Mouse (Mus musculus) erythroid progenitor cell, adult 5-6 weeks (primary cell): Measurements from ENCODE around the gene Hsp90aa1. TPM values are rescaled to one million over a fixed set of nuclear protein-coding genes. Genes with fewer than 3 reads are reported as not detected.
"Not testable (repeated sequence)": the region's sequence is repeated elsewhere in the genome, so short reads cannot be mapped to it uniquely, and the experiment has no call there.

ENCODE experiments used
- ATAC-seq: replicated peaks from 2 replicates; pipeline ENCODE4 v1.8.0; 2016; ENCODE audit warnings: moderate number of reproducible peaks, mild to moderate bottlenecking, moderate TSS enrichment, inconsistent platforms; ENCODE audit not compliant: poor library complexity, low FRiP score, severe bottlenecking
- total RNA-seq, 2 experiments: library from RNA; stranded (forward) in 1 of 2; stranded (reverse) in 1 of 2; fragments of 150-400 nt in 1 of 2; fragments of 186-747, 209-891 nt in 1 of 2; gene quantifications; 2 replicates each; pipeline versions ENCODE4 v1.2.3 to v1.2.4; 2015 to 2017; ENCODE audit warnings: low replicate concordance in 2 of 2

The Hsp90aa1 gene
- total RNA-seq (2015; ENCODE audit: low replicate concordance): 338 and 340 TPM in 2 replicates
- 564 and 616 TPM in 2 replicates for total RNA-seq (2017; ENCODE audit: low replicate concordance)

DNA sequence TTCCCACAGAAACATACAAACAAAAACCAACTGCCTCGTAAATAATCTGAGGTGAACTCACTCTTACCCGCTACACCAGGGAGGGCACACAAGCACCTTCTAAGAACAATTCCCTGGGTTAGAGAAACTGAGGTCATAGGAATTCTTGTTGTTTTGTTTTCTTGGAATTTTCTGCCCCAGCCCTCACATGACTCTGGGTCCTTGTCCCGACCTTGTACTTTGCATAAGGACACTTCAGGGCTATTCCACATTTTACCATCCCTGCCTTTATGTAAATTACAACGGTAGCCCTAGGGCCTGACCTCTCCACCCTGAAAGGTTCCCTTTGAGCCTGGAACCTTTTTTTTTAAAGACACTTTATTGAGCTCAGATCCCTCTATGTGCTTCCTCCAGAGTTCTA lies at the start of gene Hsp90aa1:
Gene Hsp90aa1, minus strand, starts transcription at position 173 of the 400 bp plus-strand sequence.
- ATAC-seq: no peak

DNA sequence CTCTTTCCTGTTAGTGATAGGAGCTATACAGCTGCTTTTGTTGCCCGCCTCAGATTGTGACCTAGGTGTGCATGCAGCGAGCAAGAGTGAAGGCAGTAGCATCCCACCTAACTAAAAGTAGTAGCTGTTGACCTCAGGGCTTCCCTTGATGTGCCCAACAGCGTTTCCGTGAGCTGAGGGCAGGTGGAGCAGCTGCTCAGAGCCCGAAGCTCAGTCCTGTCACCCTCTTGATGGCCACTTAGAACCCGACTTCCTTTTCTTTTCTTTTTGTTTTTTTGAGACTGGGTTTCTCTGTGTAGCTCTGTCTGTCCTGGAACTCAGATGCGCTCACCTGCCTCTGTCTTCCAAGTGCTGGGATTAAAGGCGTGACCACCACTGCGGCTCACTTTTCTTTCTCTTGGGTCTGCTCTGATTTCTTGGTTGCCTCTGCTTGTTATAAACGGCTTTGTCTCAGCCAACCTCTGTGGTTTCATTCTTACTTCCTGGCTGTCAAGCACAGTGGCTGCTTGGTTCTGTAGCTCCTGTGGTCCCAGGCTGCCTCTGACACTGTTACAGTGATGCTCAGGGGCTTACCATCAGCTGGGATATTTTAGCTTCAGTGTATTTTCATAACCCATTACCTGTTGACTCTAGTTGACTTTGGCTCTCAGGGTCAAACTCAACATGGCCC lies 48.4 kb upstream of the Hsp90aa1 start:
- no peak for ATAC-seq

DNA sequence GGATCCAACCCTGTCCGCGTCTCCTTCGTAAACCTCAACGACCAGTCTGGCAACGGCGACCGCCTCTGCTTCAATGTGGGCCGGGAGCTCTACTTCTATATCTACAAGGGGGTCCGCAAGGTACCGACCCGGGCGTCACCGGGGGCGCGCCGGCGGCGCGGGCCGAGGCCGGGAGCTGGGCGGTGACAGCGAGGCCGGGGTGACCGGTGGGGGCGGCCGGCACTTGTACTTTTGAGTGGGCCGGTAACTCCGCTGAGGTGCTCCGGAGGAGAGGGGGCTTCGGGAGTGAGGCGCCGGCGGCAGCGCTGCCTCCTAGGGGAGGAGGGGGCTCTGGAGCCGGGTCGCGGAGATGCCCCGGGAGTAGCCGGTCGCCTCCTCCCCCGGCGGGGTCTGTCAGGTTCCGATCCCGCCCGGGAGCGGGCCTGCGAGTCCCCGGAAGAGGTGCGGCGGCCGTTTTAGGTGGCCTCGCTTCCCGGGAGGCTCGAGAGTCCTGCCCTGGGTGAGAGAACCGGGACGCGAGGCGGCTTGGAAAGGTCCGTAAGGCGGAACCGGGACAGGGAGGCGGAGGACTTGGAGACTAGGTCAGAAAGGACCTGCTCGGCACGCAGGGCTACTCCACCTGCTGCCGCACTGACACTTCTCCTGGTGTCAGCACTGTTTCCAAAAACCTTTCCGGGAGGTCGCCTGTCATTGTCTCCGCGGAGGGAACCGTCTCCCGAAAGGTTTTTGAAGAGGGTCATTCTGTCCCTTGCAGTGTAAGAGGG lies 35.8 kb upstream of the Hsp90aa1 start:
- peak; percentile 47 for ATAC-seq

DNA sequence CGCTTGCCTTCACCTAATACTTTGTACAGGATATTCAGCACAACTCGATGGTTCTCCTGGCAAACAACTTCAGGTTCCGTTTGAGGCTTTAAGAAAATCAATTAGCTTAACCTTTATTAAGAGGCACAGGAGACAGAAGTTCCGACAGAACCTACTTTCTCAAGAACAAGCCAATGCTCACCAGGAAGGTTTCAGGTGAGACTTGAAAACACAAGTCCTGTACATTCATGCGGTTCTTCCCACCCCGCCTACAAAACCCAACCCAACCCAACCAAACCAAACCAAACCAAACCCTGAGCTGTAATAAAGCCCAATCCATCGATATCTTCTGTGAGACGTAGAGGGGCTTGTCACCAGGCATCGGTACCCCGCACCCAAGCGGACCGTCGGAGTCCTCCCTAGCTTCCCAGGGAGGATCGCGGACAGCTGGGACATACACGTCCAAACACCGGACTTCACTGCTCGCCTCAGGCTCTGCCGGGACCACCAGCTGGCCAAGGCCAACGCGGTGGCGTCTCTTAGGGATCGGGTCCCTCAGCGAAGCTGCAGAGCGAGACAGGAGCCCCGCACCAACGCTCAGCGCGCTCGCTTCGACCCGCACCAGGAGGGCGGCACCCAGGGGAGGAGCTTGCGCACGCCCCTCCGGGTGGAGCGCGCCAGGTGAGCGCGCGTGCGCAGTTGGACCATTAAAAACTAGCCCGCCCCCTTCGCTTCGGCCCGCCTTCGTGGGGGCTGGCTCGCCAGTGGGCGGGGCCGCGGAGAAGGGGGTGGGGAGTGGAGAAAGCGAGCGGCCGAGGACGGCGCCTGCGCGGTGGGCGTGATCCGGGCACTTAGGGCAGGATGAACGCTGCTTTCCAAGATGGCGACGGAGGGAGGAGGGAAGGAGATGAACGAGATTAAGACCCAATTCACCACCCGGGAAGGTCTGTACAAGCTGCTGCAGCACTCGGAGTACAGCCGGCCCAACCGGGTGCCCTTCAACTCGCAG lies 34.9 kb upstream of the Hsp90aa1 start, which contains the start of gene Wdr20:
Gene Wdr20, plus strand, starts transcription at position 775 of the 988 bp plus-strand sequence.
- peak; percentile 92 for ATAC-seq

DNA sequence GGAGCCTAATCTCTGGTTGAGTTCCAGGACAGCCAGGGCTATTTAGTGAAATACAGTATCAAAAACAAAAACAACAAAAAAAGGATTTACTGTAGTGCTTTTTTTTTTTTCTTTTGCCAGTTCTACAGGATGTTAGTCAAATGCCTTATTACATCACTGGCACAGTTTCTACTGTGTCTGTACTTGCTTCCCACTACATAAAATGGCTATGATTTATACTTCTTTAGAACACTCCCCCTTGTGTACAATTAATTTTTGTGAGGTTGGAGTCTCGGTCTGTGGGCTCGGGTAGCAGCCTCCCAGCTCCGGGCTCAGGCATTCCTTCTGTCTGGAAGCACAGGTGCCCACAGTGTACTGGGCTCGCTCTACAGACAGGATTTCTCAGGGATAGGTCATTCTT lies 34.1 kb upstream of the Hsp90aa1 start:
- ATAC-seq: no peak

DNA sequence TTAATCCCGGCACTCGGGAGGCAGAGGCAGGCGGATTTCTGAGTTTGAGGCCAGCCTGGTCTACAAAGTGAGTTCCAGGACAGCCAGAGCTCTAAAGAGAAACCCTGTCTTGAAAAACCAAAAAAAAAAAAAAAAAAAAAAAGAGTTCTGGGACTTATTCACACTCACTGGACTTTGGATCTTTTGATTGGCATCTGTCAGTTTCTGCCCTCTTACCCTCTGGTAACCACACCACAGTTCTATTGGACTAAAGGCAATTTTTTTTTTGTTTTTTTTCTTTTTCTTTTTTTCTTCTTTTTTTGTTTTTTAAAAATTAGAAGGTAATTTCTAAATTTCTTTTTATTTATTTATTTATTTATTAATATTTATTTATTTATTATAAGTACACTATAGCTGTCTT lies 30.7 kb upstream of the Hsp90aa1 start:
- ATAC-seq: not testable (repeated sequence)

DNA sequence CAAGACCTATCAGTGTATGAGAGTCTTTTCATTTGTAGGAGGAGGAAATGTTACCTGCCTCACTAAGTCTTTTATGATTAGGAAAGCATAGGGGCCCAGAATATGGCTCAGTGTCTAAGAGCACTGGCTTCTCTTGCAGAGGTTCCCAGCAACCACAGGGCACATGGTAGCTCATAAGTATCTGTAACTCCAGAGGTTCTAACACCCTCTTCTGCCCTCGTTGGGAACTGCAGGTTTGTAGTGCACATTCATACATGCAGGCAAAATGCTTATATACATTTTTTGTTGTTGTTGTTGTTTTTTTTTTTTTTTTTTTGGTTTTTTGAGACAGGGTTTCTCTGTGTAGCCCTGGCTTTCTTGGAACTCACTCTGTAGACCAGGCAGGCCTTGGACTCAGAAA lies 23.9 kb upstream of the Hsp90aa1 start:
- ATAC-seq: no peak

DNA sequence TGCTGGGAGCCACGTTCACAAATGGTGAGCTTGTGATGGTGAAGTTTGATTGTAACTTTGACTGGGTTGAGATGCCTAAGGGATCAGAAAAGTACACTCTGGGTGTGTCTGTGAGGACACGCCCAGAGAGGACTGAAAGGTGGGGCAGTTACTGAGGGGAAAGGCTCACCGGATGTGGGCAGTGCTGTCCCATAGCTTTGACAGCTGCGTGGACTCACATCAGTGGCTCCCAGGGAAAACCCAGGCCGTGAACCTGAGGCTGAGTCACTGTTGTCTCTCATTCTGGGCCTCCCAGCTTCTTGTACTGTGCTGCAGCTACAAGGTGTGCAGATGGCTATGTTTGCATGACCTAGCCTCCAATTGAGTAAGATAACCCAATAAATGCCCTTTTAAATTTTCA lies 23.0 kb upstream of the Hsp90aa1 start:
- ATAC-seq: 0 out of 2 replicates have a peak, but pooled peaks have one; percentile 52

DNA sequence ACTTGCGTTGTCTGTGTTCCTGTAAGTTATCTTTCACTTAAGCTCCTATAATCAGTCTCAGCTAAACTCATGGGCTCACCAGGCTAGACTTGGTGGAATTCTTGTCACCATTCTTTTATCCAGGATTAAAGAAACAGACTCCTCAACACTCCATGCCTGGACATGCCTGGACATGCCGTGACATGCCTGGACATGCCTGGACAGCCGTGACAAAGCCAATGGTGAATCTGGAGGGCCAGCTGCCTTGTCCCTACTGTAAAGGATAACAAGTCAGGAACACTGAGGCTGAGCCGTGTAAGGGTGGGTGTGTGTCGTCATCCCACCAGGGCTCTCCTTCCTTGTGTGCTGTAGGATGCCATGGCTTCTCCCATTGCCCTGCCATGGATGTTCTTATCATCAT lies 22.5 kb upstream of the Hsp90aa1 start:
- ATAC-seq: no peak

DNA sequence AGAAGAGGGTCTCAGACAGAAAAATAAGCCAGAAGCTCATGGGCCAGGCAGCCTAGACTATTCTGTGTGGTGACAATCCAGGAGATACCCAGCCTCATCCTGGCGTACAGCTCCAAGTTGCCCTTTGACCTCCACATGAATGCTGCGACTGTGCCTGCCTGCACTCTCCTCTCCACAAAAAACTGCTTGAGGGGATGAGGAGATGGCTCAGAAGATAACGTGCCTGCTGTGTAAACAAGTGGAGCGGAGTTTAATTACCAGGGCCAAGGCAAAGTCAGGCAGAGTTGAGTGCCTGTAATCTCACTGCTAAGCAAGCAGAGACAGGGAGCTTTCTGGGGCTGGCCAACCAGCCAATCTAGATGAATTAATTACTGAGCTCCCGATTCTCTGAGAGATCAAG lies 13.5 kb upstream of the Hsp90aa1 start:
- no peak for ATAC-seq

DNA sequence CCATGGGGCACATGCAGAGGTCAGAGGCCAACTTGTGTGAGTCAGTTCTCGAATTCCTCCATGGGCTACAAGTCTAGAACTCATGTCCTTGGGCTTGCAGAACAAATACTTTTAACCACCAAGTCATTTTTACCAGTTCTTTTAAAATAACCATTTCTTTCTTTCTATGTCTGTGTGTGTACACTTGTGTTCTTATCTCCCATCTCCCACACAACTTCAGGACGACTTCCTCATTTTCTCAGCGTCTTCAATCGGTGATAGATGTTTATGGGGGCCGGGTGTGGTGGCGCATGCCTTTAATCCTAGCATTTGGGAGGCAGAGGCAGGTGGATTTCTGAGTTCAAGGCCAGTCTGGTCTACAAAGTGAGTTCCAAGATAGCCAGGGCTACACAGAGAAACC lies 11.7 kb upstream of the Hsp90aa1 start:
- ATAC-seq: no peak

DNA sequence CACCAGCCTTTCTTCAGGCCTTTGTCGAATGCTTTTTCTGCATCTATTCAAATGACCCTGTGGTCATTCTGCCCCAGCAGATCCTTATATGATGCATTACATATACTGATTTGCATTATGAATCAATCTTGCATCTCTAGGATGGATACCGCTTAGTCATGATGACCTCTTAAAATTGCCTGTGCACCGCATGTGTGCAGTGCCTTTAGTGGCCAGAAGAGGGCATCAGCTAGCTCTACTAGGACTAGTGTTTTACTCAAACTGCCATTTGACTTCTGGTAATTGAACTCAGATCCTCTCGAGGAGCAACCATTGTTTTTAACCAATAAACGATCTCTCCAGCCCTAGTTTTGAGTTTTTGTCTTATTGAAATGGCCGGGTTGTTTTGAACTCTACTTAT lies 11.3 kb upstream of the Hsp90aa1 start:
- ATAC-seq: peak; percentile 52; the same call in 1 of the 2 replicates

DNA sequence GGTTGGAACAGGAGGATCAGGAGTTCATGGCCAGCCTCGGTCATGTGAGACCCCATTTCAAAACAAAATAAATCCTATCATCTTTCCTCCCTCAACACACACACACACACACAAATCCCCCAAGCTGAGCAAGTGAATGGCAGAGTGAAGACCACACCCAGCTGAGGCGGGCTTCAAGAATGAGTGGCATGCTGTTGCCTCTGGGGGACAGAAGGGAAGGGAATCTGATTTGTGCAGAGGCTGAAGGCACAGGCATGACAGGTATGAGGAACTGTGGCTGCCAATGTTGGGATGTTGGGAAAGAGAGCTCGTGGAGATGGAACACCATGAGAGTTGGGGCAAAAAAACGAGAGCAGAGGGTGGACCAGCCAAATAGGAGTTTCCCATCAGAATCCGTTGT lies 8.7 kb upstream of the Hsp90aa1 start:
- ATAC-seq: no peak

DNA sequence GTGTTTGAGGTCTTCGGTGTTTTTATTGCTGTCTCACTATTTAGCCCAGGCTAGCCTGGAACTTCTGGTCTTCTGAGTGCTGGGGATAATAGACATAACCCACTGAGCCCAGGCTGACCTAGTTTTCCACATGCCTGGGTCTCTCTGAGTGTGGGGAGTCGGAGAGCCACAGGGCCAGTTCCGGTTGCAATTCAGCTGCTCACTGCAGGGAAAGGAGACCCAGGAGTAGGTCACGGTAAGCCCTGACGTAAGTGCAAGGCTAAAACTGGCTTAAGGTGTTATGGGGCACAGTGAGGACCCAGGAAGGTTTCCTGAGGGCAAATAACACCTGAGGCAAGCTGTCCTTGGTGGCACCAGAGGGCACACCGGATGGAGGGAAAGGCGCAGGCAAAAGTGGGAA lies 4.9 kb upstream of the Hsp90aa1 start:
- ATAC-seq: no peak

DNA sequence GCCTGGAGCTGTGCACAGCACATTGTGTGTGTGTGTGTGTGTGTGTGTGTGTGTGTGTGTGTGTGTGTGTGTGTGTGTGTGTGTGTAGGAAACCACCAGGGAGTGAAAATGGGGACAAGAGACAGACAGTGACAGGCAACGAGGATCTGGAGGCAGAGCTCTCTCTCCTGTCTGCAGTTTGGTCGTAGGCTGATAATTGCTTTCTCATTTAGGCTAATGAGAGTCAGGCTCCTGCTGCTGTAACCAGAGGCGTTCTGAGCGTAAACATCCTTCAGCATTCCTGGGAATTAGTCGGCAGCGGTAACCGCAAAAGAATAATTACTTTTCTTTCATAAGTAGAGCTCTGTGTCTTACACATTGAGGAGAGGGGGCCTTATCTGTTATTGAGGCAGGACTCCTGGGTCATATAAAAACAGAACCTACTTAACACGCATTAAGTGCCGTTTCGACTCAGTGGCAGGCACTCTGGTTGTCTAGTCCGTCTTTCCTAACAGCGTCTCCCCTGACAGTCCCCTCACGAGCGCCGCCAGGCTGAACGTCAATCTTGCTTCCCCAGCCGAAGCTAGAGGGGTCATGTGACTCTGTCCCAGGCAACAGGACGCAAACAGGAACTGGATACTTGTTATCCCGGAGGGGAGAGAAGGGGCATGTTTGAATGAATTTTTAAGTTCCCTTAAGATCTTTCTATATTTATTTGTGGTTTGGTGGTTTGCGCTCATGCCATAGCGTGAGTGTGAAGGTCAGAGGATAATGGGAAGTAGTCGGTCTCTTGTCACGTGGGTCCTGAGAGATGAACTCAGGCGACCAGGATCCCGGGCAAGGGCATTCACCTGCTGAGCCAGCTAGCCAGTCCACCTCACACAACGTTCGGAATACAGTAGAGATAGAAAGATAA lies 4.1 kb upstream of the Hsp90aa1 start:
- ATAC-seq: peak; percentile 60; the same call in 1 of the 2 replicates

DNA sequence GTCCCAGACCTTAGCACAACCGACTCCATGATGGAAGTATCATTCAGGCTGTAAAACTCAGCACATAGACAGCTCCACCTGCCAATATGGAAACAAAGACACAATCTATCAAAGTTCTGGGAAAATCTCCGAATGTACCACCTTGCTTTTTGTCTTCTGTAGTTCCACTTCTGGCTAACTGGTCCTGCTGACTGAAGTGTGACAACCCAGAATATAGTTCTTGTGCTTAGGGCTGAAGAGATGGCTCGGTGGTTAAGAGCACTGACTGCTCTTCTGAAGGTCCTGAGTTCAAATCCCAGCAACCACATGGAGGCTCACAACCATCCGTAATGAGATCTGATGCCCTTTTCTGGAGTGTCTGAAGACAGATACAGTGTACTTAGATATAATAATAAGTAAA lies 2.9 kb upstream of the Hsp90aa1 start:
- ATAC-seq: not testable (repeated sequence)

DNA sequence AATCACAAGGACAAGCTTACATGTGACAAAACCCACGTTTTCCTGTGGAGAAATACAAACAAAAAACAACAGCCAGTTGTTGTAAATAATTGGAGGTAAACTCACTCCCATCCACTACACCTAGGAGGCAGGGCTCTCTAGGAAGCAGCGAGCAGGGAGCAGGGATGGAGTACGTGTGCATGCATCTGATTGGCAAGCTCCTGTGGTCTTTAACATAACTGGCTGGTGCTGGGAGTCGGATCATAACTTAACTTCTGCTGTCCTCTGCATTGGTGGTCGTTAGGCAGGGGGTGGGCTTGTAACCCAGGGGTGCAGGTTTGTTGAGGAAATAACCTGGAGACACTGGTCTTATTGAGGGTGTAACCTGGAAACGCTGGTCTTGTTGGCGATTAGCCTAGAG lies 1.2 kb upstream of the Hsp90aa1 start:
- ATAC-seq: no peak

DNA sequence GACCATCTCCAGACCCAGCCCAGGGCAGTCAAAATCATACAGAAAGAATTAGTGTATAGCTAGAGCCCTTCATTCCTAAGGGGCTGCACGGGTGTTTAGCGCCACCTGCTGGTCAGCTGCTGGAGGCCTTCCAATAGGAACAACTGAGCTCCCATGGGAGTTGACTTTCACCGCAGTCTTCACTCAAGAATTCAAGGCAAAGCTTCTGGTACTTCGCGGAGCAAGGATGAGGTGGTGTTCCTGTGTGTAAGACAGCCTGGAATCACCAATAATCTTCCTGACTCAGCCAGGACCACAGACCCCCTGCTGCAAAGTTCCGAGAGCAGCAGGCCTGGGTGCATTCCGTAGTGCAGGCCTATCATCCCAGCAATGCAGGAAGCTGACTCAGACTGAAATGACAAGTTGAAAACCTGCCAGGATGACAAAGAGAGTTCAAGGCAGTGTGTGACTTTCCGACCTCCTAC lies 512 bp upstream of the Hsp90aa1 start:
- peak; percentile 69 for ATAC-seq

DNA sequence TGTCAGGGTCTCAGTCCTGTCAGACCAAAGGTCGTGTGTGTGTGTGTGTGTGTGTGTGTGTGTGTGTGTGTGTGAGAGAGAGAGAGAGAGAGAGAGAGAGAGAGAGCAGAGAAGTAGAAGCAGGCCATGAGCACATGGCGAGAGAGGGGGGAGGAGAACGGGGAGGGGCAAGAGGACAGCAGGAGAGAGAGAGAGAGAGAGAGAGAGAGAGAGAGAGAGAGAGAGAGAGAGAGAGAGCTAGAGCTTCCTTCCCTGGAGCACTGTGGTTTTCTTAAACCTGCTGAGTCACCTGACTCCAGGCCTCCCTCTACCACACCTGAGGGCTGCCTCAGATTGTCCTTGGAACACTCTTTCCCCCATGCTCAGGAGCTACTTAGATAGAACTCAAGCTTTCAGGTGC lies 1.2 kb downstream of the Hsp90aa1 start:
- not testable (repeated sequence) for ATAC-seq
